Mouse (Mus musculus): ENCODE results near the gene Fam120b.

The Fam120b gene

GRCm38 (mm10) chr17:15395997-15396675 is at the start of gene Fam120b:
Gene Fam120b, plus strand, starts transcription at chr17:15396202.
- DNase-seq, result peak; percentile 79

DNA sequence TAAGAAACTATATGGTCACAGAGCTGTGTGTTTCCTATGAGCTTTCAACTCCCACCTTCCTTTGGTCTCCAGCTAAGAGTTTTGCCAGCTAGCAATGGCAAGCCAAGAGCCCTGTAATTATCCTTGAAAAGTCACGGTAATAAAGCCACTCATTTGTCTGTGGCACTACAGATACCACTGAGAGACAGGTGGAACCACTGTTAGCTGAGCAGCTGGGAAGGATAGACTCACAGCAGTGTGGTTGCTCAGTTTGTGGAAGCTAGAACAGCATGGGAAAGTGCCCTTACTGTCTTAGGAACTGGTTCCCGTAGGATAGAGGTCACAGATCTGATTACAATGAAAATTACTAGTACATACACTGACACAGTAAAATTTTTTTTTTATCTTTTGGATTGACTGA is 45.9 kb upstream of the Fam120b start:
- no peak for DNase-seq

DNA sequence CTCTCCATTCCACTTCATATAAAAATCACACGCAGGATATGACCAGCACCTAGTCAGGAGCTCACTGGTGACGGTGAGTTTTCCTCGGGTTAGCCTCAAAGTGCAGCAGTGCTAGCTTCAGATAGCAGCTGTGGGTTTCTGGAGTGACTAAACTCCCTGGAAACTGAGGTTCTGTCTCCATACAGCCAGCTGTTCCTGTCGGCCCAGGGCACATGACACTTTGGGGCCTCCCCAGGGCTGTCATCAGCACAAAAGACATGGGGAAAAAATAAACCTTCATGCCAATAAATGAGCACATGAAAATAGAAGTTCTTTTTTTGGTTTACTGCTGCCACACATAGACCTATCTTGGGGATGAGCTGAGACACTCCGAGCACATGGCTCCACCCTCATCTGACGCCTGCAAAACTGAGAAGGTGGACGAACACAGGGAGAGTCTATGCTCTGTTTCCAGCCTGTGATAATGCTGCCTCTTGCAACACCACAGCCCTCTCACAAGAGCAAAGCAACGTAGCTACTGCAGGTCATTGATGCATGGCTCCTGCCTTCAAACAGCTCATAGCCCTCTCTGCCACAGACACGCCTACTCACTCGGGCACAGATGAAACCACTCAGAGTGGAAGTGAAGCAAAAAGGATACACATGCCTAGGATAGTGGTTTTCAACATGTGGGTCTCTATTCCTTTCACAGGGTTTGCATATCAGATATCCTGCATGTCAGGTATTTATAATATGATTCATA is 43.0 kb upstream of the Fam120b start:
- no peak for DNase-seq

GRCm38 (mm10) chr17:15354006-15354405 is 42.0 kb upstream of the Fam120b start:
- DNase-seq, result no peak

DNA sequence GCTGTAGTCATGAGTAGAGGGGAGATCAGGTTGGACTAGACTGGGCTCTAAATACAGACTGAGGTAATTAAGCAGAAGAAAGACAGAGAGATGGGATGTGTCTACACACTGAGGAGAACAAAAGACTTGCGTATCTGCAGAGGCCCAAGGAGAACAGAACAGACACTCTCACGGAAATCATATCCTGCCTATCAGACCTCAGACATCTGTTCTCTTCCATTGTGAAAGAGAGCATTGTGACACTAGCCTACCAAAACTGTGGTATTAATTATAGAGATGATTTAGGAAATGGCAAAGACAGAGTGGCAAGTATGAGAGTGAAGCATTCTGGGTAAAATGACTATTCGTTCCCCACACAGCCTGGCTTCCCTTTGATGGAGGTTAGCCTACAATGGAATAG is 40.9 kb upstream of the Fam120b start:
- DNase-seq, result no peak

DNA sequence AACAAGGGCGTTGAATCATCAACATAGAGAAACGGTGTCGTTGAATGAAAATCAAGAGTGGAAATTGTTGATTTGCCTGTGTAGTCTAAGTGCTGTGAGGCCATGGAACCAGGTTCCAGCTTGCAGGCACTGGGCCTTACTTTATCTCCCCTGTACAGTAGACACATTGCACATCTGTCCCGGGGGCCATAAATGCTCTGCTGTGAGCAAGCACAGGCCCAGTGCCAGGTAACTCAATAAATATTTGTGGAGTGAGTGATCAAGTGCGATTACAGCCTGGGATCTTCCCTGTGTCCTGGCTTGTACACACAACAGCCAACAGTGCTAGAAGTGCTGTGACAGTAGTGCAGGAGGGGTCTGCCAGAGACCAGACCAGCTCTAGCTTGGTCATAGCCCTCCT is 39.5 kb upstream of the Fam120b start:
- DNase-seq, result no peak

- no peak for DNase-seq
Measured at GRCm38 (mm10) chr17:15357071-15357470, 38.9 kb upstream of the Fam120b start.

DNA sequence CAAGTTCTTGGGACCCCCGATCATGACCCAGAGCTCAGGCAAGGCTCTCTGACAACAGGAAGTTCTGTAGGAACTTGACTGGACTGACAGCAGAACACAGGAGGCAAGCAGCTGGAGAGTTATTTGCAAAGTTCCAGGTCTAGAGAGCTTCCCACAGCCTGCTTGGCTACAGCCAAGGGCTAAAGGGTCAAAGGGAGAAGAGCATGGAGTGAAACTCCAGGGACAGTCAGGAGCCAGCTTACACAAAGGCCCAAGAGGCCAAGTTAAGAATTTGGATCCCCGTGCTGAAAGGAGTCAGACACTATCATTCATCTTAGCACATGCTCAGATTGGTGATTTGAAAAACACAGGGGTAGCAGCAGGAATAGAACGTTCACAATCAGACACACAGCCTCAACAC is 32.3 kb upstream of the Fam120b start:
- no peak for DNase-seq

- no peak for DNase-seq
Measured at GRCm38 (mm10) chr17:15365650-15366049, 30.4 kb upstream of the Fam120b start.

DNA sequence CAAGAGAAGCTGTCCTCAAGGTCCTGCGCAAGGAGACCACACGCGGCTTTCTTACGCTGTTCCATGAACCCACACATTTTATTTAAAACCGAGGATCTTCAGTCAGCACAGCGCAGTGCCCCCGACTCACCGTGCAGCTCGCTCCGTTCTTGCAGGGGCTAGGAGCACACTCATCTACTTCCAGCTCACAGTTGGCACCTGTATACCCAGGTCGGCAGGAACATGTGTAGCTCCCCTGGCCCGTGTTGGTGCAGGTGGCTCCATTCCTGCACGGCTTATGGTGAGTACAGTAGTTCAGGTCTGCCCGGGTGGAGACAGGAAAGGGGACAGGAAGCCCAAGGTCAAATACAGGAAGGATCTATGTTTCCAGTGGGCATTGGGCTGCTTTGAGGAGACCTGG is 25.6 kb upstream of the Fam120b start:
- DNase-seq, result no peak

- no peak for DNase-seq
Measured at GRCm38 (mm10) chr17:15371967-15372835, 23.8 kb upstream of the Fam120b start.

GRCm38 (mm10) chr17:15372931-15373652 is 22.9 kb upstream of the Fam120b start:
- no peak for DNase-seq

- no peak for DNase-seq
Measured at GRCm38 (mm10) chr17:15374321-15375141, 21.5 kb upstream of the Fam120b start.

DNA sequence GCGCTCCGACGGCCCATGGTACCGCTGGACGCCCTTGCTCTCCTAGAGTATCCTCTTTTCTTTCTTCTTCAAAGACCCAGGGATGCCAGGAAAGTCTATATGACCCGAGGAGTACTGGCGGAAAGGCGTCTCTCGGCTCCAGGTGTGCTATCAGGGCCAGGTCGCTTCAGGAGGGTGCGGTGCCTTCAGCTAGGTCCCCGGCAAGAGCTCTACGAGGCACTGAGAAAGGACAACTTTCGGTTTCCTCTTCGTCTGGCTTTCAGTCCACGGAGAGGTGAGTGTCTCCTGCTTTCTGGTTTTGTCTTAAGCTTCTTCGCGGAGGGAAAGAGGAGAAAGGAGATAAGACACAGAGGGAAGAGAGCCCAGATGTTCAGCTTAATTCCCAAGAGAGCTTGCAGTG is 20.8 kb upstream of the Fam120b start:
- no peak for DNase-seq

DNA sequence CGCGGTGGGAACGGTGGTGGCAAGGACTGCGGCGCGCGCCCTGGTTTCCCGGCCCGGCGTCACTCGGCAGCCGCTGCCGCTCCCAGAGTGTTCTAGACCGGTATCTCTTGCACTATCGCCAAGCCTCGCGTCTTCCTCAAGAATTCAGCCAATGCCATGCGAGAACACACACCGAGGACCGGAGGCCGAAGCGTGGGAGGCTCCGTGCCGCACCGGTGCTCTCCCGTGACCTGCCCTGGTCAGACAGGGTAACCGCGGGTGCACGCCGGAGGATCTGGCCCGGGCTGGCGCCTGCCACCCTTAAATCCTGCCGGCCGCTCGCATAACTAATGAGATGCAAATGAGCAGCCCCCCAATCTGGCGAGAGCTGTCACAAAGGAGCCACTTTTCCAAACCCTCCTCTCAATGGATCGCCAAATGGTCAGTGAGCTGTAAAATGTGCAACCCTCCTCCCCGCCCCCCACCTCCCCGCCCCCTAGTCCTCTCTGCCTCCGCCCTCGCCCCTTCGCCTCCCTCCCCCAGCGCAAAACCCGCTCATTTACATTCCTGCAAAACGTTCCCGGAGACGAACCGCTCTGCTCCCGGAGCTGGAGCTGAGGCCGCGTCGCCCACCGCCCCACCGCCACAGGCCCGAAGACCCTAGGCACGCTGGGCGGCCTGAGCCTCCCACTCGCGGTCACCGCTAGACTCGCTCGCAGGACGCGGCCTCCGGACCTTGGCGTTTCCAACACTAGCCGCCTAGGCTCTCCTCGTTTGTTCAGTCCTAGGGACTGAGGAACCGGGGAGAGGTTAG is 20.1 kb upstream of the Fam120b start:
- DNase-seq, result peak; percentile 58

GRCm38 (mm10) chr17:15376494-15377181 is 19.4 kb upstream of the Fam120b start, which contains the start of gene Dll1:
Gene Dll1, minus strand, starts transcription at chr17:15376872.
- DNase-seq, result no peak

DNA sequence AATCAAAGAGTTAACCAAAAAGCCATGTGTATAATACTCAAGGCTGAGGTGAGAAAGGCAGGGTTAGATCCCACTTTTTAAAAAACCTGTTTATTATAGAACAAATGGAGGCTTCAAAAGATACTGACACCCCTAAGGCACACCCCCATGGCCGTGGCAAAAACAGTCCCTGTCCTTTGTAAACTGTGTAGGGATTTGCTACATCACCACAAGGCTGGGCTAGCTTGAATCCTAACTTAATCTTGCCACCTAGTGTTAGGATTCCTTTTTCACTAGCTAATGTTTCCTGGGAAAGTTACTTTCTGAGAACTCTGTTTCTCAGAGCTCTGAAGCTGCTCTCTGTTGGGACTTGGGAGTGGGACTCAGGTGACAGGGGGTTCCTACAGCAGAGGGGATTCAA is 18.1 kb upstream of the Fam120b start:
- no peak for DNase-seq

GRCm38 (mm10) chr17:15378413-15379109 is 17.4 kb upstream of the Fam120b start:
- no peak for DNase-seq

DNA sequence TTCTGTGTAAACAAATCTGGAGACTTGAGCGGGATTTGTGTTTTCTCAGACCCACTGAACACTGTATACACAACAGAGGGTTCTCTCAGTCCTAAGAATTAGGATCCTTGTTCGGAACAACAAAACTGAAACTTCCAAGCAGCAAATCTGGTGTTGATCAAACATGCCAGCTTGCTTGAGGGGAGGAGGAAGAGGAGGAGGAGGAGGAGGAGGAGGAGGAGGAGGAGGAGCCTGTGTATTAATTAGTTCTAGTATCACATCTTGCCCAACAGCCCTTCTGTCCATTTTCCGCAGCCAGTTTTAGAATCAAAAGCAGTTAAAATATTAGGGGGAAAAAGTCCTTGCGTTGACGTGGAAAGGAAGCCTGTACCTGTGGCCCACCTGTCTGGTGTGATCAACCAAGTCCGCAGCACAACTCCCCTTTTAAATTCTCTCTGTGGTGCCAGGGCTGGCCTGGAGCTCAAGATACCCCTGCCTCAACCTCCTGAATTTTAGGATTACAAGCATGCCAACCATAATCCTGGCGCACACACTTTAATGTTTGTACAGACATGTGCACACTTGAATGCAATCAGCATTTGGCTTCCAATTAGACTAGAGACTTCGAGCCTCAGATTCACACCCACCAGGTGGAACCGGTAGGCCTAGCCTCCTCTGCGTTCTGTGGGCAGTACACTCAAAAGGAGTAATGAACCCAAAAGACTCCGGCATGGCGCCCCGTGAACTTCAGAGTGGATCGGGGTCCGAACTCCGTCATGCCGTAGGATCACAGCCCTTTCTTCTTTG is 16.1 kb upstream of the Fam120b start:
- no peak for DNase-seq

Data from right cerebral cortex, postnatal 14 days (tissue).